Mouse (Mus musculus): ENCODE data around the gene Aloxe3. TPM values are rescaled to one million over a fixed set of nuclear protein-coding genes. Genes with fewer than 3 reads are reported as not detected.
A peak's percentile ranks its signal among the peaks of the same experiment; 100 is the strongest.

Gene Aloxe3
- total and polyA plus RNA-seq, 3 experiments, result 0.13 TPM; not detected in 2

DNA sequence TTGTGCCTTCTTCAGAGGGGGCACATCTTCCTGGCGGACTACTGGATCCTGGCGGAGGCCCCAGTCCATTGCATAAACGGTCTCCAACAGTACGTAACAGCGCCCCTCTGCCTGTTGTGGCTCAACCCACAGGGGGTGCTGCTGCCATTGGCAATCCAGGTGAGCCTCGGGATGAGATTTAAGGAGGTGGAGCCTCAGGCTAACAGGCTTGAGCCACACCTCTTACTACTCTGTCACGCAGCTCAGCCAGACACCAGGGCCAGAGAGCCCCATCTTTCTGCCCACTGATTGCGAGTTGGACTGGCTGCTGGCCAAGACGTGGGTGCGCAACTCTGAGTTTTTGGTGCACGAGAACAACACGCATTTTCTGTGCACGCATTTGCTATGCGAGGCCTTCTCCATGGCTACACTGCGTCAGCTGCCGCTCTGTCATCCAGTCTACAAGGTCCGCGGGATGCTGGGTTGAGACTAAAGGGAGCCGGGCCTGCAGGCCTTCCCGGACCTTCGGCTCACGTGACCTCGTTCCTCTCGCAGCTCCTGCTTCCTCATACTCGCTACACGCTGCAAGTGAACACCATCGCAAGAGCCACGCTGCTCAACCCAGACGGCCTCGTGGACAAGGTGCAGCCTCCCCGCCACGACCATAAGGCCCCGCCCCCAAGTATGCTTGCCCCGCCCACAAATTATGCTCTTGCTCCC, 8.4 kb downstream of the Aloxe3 start (continued):
- no peak for TF ChIP-seq MAZ (IDR thresholded peaks at IDR 0.05; ENCODE audit: low read depth, low read length)
- TF ChIP-seq MAFK (IDR thresholded peaks at IDR 0.05; ENCODE audit: borderline replicate concordance, low read depth, low read length), result no peak
- no peak for TF ChIP-seq SMC3 (IDR thresholded peaks at IDR 0.05; ENCODE audit: low read depth, low read length)
- no peak for TF ChIP-seq KAT2A (conservative IDR thresholded peaks at IDR 0.05; ENCODE audit: low read depth, low read length)
- no peak for TF ChIP-seq GATA1 (IDR thresholded peaks at IDR 0.05; ENCODE audit: low read depth, low read length)
- no peak for TF ChIP-seq NELFE (IDR thresholded peaks at IDR 0.05; ENCODE audit: low read depth, low read length)
- TF ChIP-seq ZNF384 (IDR thresholded peaks at IDR 0.05; ENCODE audit: low read depth, low read length), result no peak
- TF ChIP-seq BHLHE40 (IDR thresholded peaks at IDR 0.05; ENCODE audit: borderline replicate concordance, low read depth, low read length), result peak; percentile 83; the same call in 1 of the 2 replicates
- TF ChIP-seq UBTF (IDR thresholded peaks at IDR 0.05; ENCODE audit: borderline replicate concordance, insufficient read depth, low read depth, low read length), result no peak
- no peak; the same call in 1 of the 2 replicates for TF ChIP-seq RAD21 (IDR thresholded peaks at IDR 0.05; ENCODE audit: low read depth, low read length)
- TF ChIP-seq TAL1 (IDR thresholded peaks at IDR 0.05; ENCODE audit: low read length), result no peak
- no peak for TF ChIP-seq MYB (IDR thresholded peaks at IDR 0.05; ENCODE audit: low read depth, low read length)
- TF ChIP-seq ZC3H11A (IDR thresholded peaks at IDR 0.05; ENCODE audit: low read depth, low read length), result no peak
- no peak for TF ChIP-seq ZKSCAN1 (IDR thresholded peaks at IDR 0.05; ENCODE audit: low read depth, low read length)
- no peak for TF ChIP-seq USF2 (IDR thresholded peaks at IDR 0.05; ENCODE audit: borderline replicate concordance in 1 of 2, insufficient read depth in 1 of 2, low read depth in 1 of 2, low read length in 2 of 2)

DNA sequence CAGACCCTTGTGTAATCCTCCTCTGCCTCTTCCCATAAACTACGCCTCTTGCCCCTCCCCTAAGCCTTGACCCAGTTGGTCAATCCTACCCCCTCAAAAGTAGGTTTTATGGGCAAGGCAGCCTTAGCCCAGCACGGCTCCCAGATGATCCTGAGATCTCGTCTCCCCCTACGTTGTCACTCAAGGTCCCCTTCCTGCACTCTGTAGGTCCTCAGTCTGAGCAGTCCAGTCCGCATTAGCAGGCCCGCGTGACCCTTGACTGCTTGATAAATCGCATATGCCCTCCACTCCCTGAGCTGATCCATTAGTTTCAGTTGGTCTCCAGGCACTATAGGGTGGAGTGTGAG, 8.9 kb downstream of the Aloxe3 start:
- H3K79me2 ChIP-seq (ENCODE audit: control insufficient read depth, insufficient read depth, low read length, poor library complexity), result no peaks in the 10 kb centered on the region
- DNase-seq (ENCODE audit: low read depth, low spot score), result no peak
- peak overlapping the region in 1 of 2 experiments; percentile 32; a peak in 1 of 4 replicates for H3K4me3 ChIP-seq (ENCODE audit: control insufficient read depth in 1 of 2, insufficient read depth in 1 of 2, low read depth in 2 of 2, low read length in 2 of 2)
- no peaks in the 10 kb centered on the region for H3K9me3 ChIP-seq (replicated peaks; ENCODE audit: insufficient read depth, low read length)
- peaks cover 2 to 13% of the 10 kb centered on the region in 2 experiments; a peak in 3 of 4 replicates for H3K4me1 ChIP-seq (ENCODE audit: control insufficient read depth in 1 of 2, insufficient read depth in 2 of 2, low read length in 2 of 2)
- no peaks in the 10 kb centered on the region for H3K36me3 ChIP-seq (ENCODE audit: control insufficient read depth in 1 of 2, insufficient read depth in 2 of 2, low read length in 2 of 2)
- no peak overlapping the region for H3K27ac ChIP-seq (ENCODE audit: control insufficient read depth, low read depth, low read length)
- TF ChIP-seq JUND (IDR thresholded peaks at IDR 0.05; ENCODE audit: low read depth, low read length), result no peak
- no peak for TF ChIP-seq ZNF384 (IDR thresholded peaks at IDR 0.05; ENCODE audit: low read depth, low read length)
- H3K9ac ChIP-seq (ENCODE audit: control insufficient read depth, low read depth, low read length, poor library complexity, severe bottlenecking), result no peak overlapping the region
- peaks cover 10 to 27% of the 10 kb centered on the region in 2 experiments for H3K27me3 ChIP-seq (ENCODE audit: control insufficient read depth in 1 of 2, insufficient read depth in 2 of 2, low read length in 2 of 2)

DNA sequence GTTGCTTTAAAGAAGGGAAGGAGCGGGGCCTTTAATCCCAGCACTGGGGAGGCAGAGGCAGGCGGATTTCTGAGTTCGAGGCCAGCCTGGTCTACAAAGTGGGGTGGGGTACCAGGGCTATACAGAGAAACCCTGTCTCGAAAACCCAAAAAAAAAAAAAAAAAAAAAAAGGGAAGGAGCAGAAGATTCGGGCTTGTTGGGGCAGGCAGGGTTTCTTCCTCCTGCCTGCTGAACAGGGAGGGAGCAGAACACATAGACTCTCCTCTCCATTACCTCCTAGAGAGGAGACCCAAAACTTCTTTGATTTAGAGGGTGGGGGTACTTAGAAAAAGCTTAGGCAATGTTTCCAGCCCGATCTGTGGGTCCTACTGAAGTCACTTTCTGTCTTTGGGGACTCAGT, 9.7 kb downstream of the Aloxe3 start:
- Histone ChIP-seq H3K79me2 (ENCODE audit: control insufficient read depth, insufficient read depth, low read length, poor library complexity) (no peaks in the 10 kb centered on the region), H3K36me3 (ENCODE audit: control insufficient read depth in 1 of 2, insufficient read depth in 2 of 2, low read length in 2 of 2) (no peaks in the 10 kb centered on the region), H3K27me3 (ENCODE audit: control insufficient read depth in 1 of 2, insufficient read depth in 2 of 2, low read length in 2 of 2) (peaks cover 15 to 35% of the 10 kb centered on the region in 2 experiments), H3K9me3 (replicated peaks; ENCODE audit: insufficient read depth, low read length) (no peaks in the 10 kb centered on the region), H3K4me1 (ENCODE audit: control insufficient read depth in 1 of 2, insufficient read depth in 2 of 2, low read length in 2 of 2) (peaks cover 2 to 13% of the 10 kb centered on the region in 2 experiments; a peak in 3 of 4 replicates), H3K27ac (ENCODE audit: control insufficient read depth, low read depth, low read length) (no peak overlapping the region), H3K9ac (ENCODE audit: control insufficient read depth, low read depth, low read length, poor library complexity, severe bottlenecking) (no peak overlapping the region), H3K4me3 (ENCODE audit: control insufficient read depth in 1 of 2, insufficient read depth in 1 of 2, low read depth in 2 of 2, low read length in 2 of 2) (no peak overlapping the region)
- no peak for DNase-seq (ENCODE audit: low read depth, low spot score)
- TF ChIP-seq MAFK (IDR thresholded peaks at IDR 0.05; ENCODE audit: borderline replicate concordance, low read depth, low read length) (no peak), MAX (IDR thresholded peaks at IDR 0.05; ENCODE audit: low read length) (no peak), ZNF384 (IDR thresholded peaks at IDR 0.05; ENCODE audit: low read depth, low read length) (peak; percentile 72), TBP (IDR thresholded peaks at IDR 0.05; ENCODE audit: low read depth, low read length) (no peak), HCFC1 (IDR thresholded peaks at IDR 0.05; ENCODE audit: low read depth, low read length) (no peak), ZC3H11A (IDR thresholded peaks at IDR 0.05; ENCODE audit: low read depth, low read length) (no peak), USF2 (IDR thresholded peaks at IDR 0.05; ENCODE audit: borderline replicate concordance in 1 of 2, insufficient read depth in 1 of 2, low read depth in 1 of 2, low read length in 2 of 2) (no peak)
